In genomic region chr6:47787941-47788736, GRCm38 (mm10) we compare ENCODE assay signal across 8 mouse cellular contexts. TPM values are rescaled to one million over a fixed set of nuclear protein-coding genes. Genes with fewer than 3 reads are reported as not detected.
DNase-seq lines count a peak whose midpoint lies in the region; ATAC-seq lines count a peak whose summit lies in the region.

No protein-coding gene starts in this region.

- no peaks in the 10 kb centered on the region for H3K36me3 ChIP-seq in intestine, embryonic 16.5 days (ENCODE audit: control insufficient read depth, insufficient read depth, low read length)
- 0 out of 2 replicates have a peak, but pooled peaks cover 3% of the 10 kb centered on the region for H3K36me3 ChIP-seq in midbrain, embryonic 10.5 days

- DNase-seq in adrenal gland, adult 8-10 months: peak; percentile 85
- peak; percentile 88 for DNase-seq in embryo, embryonic 9.5 days (ENCODE audit: extremely low spot score)
- peak; percentile 38 to 75 for DNase-seq in gastrocnemius, postnatal 4 days (ENCODE audit: low spot score in 2 of 2)
- DNase-seq in left cerebral cortex, postnatal 36 days (ENCODE audit: low spot score in 2 of 2): peak; percentile 80 to 88
- DNase-seq in midbrain, embryonic 10.5 days (ENCODE audit: low spot score): peak; percentile 83
- DNase-seq in right cerebral cortex, postnatal 36 days (ENCODE audit: low spot score in 2 of 2): peak; percentile 74 to 78
- peak; percentile 69 to 77 for DNase-seq in urinary bladder, postnatal 4 days (ENCODE audit: low spot score in 2 of 2)

- peak overlapping the region; percentile 56 for H3K4me3 ChIP-seq in intestine, embryonic 16.5 days (ENCODE audit: low read length)
- peak overlapping the region; percentile 54 for H3K4me3 ChIP-seq in midbrain, embryonic 10.5 days

- H3K9ac ChIP-seq in intestine, embryonic 16.5 days (ENCODE audit: low read depth, low read length): peak overlapping the region; percentile 83

- no peaks in the 10 kb centered on the region for H3K27me3 ChIP-seq in intestine, embryonic 16.5 days (replicated peaks; ENCODE audit: control insufficient read depth, insufficient read depth, low read length)
- no peaks in the 10 kb centered on the region for H3K27me3 ChIP-seq in midbrain, embryonic 10.5 days (ENCODE audit: low read depth, poor library complexity, severe bottlenecking)

- intact Hi-C loops in left cerebral cortex, postnatal 36 days (cut with DNase I): loop anchor here (2.0 kb wide), 1 partner anchor 47 kb away; the partner anchor contains the start of gene Zfp398

- H3K9me3 ChIP-seq in intestine, embryonic 16.5 days (ENCODE audit: control insufficient read depth, low read length): no peaks in the 10 kb centered on the region
- H3K9me3 ChIP-seq in midbrain, embryonic 10.5 days (replicated peaks): no peaks in the 10 kb centered on the region

- H3K4me2 ChIP-seq in intestine, embryonic 16.5 days (ENCODE audit: low read depth, low read length): peak overlapping the region; percentile 59

- ATAC-seq in intestine, embryonic 16.5 days: peak; percentile 94

- peaks cover 5% of the 10 kb centered on the region; the same call in 1 of the 2 replicates for H3K4me1 ChIP-seq in intestine, embryonic 16.5 days (ENCODE audit: control insufficient read depth, insufficient read depth, low read length)
- H3K4me1 ChIP-seq in midbrain, embryonic 10.5 days: peaks cover 8% of the 10 kb centered on the region

- H3K27ac ChIP-seq in intestine, embryonic 16.5 days (ENCODE audit: low read length): peak overlapping the region; percentile 95
- H3K27ac ChIP-seq in midbrain, embryonic 10.5 days (replicated peaks): peak overlapping the region; percentile 92

- 1% methylated on average over 18 of the region's 18 CpGs for WGBS in intestine, embryonic 16.5 days
- 1% methylated on average over 18 of the region's 18 CpGs for WGBS in midbrain, embryonic 10.5 days

RNA-seq across cellular contexts. Expression of gene Pdia4, which starts 25.1 kb away (rescaled TPM):
- 100 to 1,000 TPM in 2 of 4 experiments, 10 to 100 TPM in 2; 98.3 to 114 (median 107) TPM for total RNA-seq in adrenal gland, adult 8-10 months (2022)
- 10 to 100 TPM; 60.3 to 64.3 TPM for total RNA-seq in gastrocnemius, postnatal 4 days (2021)
- 332 and 340 TPM in 2 replicates for polyA plus RNA-seq in intestine, embryonic 16.5 days (2015; fragmentation: Nextera tagmentation; extraction: Ambion mirVana)
- total RNA-seq in left cerebral cortex, postnatal 36 days (2021): 10 to 100 TPM; 45.3 to 70.1 TPM
- polyA plus RNA-seq in midbrain, embryonic 10.5 days (2016; fragmentation: Nextera tagmentation; extraction: Ambion mirVana): 283 and 312 TPM in 2 replicates

RNA-seq across cellular contexts. Expression of gene Zfp786, which starts 42.5 kb away (rescaled TPM):
- 1 to 10 TPM; 1.0 to 1.8 (median 1.5) TPM for total RNA-seq in adrenal gland, adult 8-10 months (2022)
- 1 to 10 TPM; 1.0 to 1.3 TPM for total RNA-seq in gastrocnemius, postnatal 4 days (2021)
- polyA plus RNA-seq in intestine, embryonic 16.5 days (2015; fragmentation: Nextera tagmentation; extraction: Ambion mirVana): 2.0 and 2.4 TPM in 2 replicates
- total RNA-seq in left cerebral cortex, postnatal 36 days (2021): 1 to 10 TPM; 5.5 TPM
- polyA plus RNA-seq in midbrain, embryonic 10.5 days (2016; fragmentation: Nextera tagmentation; extraction: Ambion mirVana): 6.9 and 8.5 TPM in 2 replicates

RNA-seq across cellular contexts. Expression of gene Zfp398, which starts 47.3 kb away (rescaled TPM):
- total RNA-seq in adrenal gland, adult 8-10 months (2022): 10 to 100 TPM; 15.0 to 19.0 (median 17.3) TPM
- 1 to 10 TPM; 7.5 to 8.8 TPM for total RNA-seq in gastrocnemius, postnatal 4 days (2021)
- 5.8 and 6.6 TPM in 2 replicates for polyA plus RNA-seq in intestine, embryonic 16.5 days (2015; fragmentation: Nextera tagmentation; extraction: Ambion mirVana)
- 10 to 100 TPM; 19.9 to 23.0 TPM for total RNA-seq in left cerebral cortex, postnatal 36 days (2021)
- 8.2 and 8.8 TPM in 2 replicates for polyA plus RNA-seq in midbrain, embryonic 10.5 days (2016; fragmentation: Nextera tagmentation; extraction: Ambion mirVana)

Comparison
In these comparisons a context has a peak if more than half of its experiments do, and no peak if none do; other contexts are left out.
1. Peak in every context shown above with its lines: DNase-seq, ATAC-seq, H3K4me3 ChIP-seq and H3K27ac ChIP-seq.